Mouse (Mus musculus) cerebellum, adult (tissue): ENCODE data around the gene Hmgcr.
A peak's percentile ranks its signal among the peaks of the same experiment; 100 is the strongest.

Source experiments
- ATAC-seq: cut with Nextera tagmentation; 2 replicates; pipeline ENCODE4 v1.9.2; 2017; ENCODE audit warnings: mild to moderate bottlenecking, moderate library complexity, mixed read lengths; ENCODE audit not compliant: insufficient number of reproducible peaks, low FRiP score, low TSS enrichment

The Hmgcr gene

DNA sequence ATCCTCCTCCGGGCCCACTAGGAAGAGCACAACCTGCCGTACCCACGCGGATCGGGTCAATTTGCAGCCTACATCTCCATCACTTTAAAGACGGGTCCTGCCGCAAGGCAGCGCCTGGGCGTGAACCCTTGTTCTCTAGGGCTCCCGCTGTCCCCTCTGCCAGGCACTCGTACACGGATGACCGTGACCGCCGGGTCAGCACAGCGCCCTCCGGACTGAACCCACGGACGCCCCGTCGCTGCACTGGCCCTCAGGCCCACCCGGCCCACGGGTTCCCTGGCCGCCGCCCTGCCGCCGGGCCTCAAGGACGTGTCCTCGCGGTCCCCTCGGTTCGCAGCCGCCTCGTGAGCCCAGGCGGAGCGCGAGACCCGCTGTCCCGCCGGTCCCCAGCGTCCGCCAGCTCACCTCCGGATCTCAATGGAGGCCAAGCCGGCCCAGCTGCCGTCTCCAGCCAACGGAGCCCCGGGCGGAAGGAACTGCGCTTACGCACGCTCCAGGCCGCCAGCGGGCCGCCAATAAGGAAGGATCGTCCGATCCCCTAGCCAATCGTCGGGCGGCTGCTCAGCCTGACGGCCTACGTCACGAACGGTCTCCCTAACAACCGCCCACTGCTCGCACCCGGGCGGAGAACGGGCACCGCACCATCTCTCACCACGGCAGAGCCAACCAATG lies at the start of gene Hmgcr:
Hmgcr (minus strand) TSS at position 531 of the 672 bp plus-strand sequence.
- peak; percentile 99 for ATAC-seq

GRCm38 (mm10) chr13:96720003-96720402 lies 49.3 kb upstream of the Hmgcr start:
- no peak for ATAC-seq

GRCm38 (mm10) chr13:96717821-96718220 lies 47.1 kb upstream of the Hmgcr start:
- ATAC-seq, result no peak

DNA sequence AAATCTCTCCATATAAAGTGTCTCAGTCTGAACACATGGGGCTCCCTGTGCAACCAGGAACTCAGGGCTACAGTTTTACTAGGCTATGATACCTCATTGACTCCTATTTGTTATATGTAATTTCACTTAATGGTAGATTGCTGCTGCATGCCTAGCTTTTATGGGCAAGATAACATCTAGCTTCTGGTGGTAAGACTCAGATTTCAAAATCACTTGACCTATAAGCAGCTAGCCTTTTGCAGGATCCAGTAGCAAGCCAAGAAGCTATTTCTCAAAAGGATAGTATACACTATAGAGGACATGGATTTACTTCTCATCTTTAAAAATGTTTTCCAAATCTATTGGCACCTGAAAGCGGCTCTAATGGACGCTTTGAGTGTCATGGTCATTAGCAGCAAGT lies 45.6 kb upstream of the Hmgcr start:
- ATAC-seq, result no peak

GRCm38 (mm10) chr13:96709269-96710233 lies 38.8 kb upstream of the Hmgcr start:
- ATAC-seq, result no peak

DNA sequence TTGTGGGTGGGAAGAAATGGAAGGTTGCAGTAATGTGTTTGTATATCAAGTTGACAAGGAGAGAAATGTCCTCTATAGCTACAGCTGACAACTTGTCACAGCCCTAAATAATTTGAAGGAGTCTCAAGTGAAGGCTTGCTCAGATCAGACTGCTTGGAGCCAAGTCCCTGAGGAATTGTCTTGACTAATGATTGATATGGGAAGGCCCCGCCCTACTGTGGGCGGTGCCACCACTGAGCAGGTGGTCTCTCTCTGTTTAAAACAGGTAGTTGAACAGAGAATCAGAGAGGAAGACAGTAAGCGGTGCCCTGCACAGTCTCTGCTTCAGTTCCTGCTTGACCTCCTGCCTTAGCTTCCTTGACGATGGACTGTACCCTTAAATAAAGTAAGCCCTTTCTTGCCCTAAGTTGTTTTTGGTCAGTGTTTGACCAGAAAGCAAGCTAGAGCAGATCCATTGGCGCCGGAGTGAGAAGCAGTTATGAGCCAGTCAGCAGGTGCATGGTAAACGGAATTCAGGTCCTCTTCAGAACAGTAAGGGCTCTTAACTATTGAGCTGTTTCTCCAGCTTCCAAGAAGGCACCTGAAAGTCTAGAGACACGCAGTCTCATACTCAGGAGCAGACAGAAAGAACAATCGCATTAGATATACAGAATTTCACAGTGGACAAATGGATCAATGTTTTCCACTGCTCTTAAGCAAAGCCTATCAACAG lies 32.0 kb upstream of the Hmgcr start:
- ATAC-seq, result no peak

DNA sequence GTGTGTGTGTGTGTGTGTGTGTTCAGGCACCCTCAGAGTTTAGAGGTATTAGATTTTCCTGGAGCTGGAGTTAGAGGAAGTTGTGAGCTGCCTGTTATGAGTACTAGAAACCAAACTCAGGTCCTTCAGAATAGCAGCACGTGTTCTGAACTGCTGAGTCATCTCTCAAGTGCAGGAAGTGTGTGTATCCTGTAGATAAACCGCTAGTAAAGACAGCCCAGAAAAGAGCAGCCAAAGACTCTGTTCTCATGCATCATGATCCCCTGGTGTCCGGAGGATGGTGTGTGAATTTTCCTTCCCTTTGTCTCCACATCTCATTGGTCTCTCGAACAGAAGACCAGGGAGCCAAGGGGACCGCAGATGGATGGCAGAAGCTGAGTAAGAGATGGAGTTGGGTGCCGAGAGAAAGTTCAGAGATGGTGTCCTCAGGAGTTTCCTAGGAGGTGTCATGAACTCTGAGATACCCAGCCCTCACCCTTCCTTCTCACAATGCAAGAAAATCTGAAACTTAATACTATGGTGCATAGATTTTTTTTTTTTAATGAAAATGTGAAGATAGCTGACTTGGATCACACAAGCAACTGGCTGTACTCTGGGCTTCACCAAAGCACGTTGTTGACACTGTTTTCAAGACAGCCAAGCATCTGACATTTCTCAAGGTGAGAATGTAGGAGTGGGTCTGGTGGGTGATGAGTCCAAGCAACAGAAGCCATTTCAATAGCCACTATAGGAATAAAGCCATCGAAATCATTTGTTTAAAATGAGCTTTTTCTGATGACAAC lies 27.3 kb upstream of the Hmgcr start:
- ATAC-seq, result no peak

GRCm38 (mm10) chr13:96695428-96695827 lies 24.7 kb upstream of the Hmgcr start:
- ATAC-seq, result no peak

DNA sequence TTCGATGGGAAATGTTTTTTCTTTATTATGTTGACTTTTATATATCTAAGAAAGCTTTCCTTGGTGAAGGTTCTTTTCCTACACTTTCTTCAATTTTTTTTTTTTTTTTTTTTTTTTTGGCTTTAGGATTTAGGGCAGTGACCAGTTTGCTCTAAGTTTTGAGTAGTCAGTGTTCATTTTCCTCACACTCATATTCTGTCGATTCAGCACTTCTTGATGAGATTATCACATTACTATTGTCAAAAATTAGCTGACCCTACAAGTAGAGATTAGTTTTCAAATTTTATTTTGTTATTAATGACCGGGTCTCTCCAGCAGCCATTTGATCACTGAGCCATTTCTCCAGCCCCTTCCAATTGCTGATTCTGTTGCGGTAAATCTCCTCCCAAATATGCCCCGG lies 19.2 kb upstream of the Hmgcr start:
- no peak for ATAC-seq

- ATAC-seq, result no peak
Observed at GRCm38 (mm10) chr13:96687261-96687660, 16.5 kb upstream of the Hmgcr start.

DNA sequence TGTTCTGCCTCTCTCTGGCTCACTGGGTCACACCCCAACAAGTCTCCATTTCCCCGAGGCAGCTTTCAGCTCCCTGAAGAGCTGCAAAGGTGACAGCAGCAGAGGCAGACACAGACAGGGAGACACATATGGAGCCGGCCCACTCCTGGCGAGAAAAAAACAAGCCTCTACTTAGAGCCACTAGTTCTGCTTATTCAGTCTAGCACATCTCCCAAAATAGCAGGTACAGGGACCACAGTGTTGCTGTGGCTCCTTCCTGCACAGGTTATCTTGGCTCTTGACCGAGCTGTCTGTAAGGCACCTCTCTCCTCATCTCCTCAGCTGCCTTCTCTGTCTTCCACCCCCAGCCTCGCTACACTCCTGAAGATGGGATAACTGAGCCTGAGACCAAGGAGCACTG lies 14.0 kb upstream of the Hmgcr start:
- no peak for ATAC-seq

DNA sequence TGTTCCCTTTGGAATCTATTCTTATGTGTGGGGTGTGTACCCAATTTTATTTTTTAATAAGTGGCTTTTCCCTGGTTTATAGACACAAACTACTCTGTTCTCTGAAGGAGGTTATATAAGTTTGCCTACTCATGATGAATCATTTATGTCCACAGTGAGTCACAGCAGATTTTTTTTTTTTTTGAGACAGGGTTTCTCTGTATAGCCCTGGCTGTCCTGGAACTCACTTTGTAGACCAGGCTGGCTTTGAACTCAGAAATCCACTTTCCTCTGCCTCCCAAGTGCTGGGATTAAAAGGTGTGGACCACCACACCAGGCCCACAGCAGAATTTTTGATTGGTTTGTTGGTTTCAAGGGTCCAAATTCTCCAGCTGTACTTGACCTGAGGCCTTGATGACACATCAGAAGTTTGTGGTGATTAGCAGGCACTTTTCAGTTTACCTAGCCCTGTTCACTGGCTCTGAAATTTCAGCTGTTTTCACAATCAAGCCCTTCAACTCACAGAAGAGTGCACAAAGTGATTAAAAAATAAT lies 10.4 kb upstream of the Hmgcr start:
- no peak for ATAC-seq

DNA sequence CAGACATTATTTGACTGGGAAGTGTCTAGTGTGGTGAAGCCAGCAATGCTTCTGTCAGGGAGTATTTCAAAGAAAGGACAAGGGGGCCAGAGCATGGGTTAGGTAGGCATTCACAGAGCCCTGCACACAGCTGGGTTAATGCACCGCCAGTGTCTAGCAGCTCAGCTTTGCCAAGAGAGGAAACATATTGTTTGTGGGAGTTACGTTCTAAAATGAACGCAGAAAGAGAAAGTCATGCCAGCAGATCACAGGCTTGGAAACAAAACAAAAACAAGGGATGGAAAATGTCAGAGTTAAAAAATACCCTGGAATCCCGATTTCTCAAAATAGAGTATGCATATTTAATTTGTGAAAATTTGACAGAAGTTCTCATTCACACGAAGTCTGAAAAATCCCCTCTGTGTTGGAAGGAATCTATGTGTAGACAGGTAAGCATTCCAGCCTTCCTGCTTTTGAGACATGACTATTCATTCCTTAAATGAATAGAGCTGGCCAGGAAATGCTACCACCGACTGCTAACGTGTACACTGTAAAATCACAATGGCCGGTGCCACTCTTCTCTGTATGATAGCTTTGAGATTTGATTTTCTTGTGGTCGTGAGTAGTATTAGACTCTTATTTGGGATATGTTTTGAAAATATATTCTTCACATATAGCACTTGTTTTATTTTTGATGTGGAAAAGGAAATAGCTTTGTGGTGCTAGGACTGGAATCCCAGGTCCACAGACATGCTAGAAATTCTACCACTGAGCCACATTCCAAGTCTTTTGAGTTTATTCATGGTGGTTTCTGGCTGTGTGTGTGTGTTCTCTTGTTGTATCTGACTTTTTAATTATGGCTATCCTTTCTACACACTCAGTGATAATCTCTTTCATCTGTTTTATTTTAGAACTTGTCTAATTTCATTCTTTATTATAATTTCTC lies 9.7 kb upstream of the Hmgcr start:
- no peak for ATAC-seq

DNA sequence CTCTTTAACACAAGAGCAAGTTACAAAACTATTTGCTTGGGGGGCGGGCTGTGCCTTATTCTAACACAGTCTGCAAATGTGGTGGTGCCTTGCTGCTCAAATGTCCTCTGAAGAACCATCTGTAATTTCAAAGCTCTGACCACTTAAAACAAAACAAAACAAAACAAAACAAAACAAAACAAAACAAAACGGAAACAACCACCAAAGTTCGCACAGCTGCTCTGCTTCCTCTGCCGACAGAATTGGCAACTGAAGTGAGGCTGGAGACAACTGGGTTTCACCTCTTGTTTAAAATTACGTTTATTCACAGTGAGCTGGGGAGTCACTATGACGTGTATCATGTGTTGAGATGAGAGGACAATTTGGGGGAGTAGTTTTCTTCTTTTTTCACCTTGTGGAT lies 7.9 kb upstream of the Hmgcr start:
- ATAC-seq, result no peak

- ATAC-seq, result no peak
Observed at GRCm38 (mm10) chr13:96677071-96677470, 6.3 kb upstream of the Hmgcr start.

GRCm38 (mm10) chr13:96675756-96676155 lies 5.0 kb upstream of the Hmgcr start:
- ATAC-seq, result no peak

- ATAC-seq, result no peak
Observed at GRCm38 (mm10) chr13:96673817-96674216, 3.1 kb upstream of the Hmgcr start.

GRCm38 (mm10) chr13:96672276-96672675 lies 1.5 kb upstream of the Hmgcr start:
- no peak for ATAC-seq

- no peak for ATAC-seq
Observed at GRCm38 (mm10) chr13:96671906-96672234, 1.1 kb upstream of the Hmgcr start.
